Mouse (Mus musculus): ENCODE results near the gene Ace. TPM values are rescaled to one million over a fixed set of nuclear protein-coding genes. Genes with fewer than 3 reads are reported as not detected.

Ace gene
- polyA plus RNA-seq, 1 experiment: not detected

GRCm38 (mm10) chr11:105959355-105959754 lies 8.4 kb upstream of the Ace start:
- no peak for TF ChIP-seq CTCF (IDR thresholded peaks at IDR 0.05; ENCODE audit: low read depth, low read length)
- TF ChIP-seq POLR2A (IDR thresholded peaks at IDR 0.05; ENCODE audit: insufficient read depth, low read length): no peak
- no peak for TF ChIP-seq EP300 (IDR thresholded peaks at IDR 0.05; ENCODE audit: insufficient read depth, low read depth, low read length)
- H3K36me3 ChIP-seq (ENCODE audit: control insufficient read depth, insufficient read depth, low read length, poor library complexity, severe bottlenecking): no peaks in the 10 kb centered on the region

GRCm38 (mm10) chr11:105964691-105965090 lies 3.1 kb upstream of the Ace start:
- H3K9me3 ChIP-seq (replicated peaks; ENCODE audit: control insufficient read depth, insufficient read depth, low read length, poor library complexity, severe bottlenecking): no peaks in the 10 kb centered on the region
- H3K9ac ChIP-seq (ENCODE audit: low read depth, poor library complexity, severe bottlenecking): no peak overlapping the region
- no peaks in the 10 kb centered on the region; the same call in 1 of the 2 replicates for H3K27me3 ChIP-seq (ENCODE audit: control insufficient read depth, insufficient read depth, low read length, poor library complexity, severe bottlenecking)
- H3K36me3 ChIP-seq (ENCODE audit: control insufficient read depth, insufficient read depth, low read length, poor library complexity, severe bottlenecking): no peaks in the 10 kb centered on the region
- H3K4me1 ChIP-seq (ENCODE audit: control insufficient read depth, insufficient read depth, low read length): no peaks in the 10 kb centered on the region
- no peak for TF ChIP-seq EP300 (IDR thresholded peaks at IDR 0.05; ENCODE audit: insufficient read depth, low read depth, low read length)
- TF ChIP-seq CTCF (IDR thresholded peaks at IDR 0.05; ENCODE audit: low read depth, low read length): peak; percentile 69
- H3K4me3 ChIP-seq (ENCODE audit: low read depth, low read length): no peak overlapping the region
- no peak overlapping the region for H3K27ac ChIP-seq (ENCODE audit: insufficient read depth, low read length)

More at GRCm38 (mm10) chr11:105959355-105959754, 8.4 kb upstream of the Ace start:
- H3K9ac ChIP-seq (ENCODE audit: low read depth, poor library complexity, severe bottlenecking): peak overlapping the region; percentile 7; the same call in 1 of the 2 replicates
- H3K9me3 ChIP-seq (replicated peaks; ENCODE audit: control insufficient read depth, insufficient read depth, low read length, poor library complexity, severe bottlenecking): no peaks in the 10 kb centered on the region
- H3K4me3 ChIP-seq (ENCODE audit: low read depth, low read length): peak overlapping the region; percentile 8
- H3K4me1 ChIP-seq (ENCODE audit: control insufficient read depth, insufficient read depth, low read length): no peaks in the 10 kb centered on the region
- H3K27ac ChIP-seq (ENCODE audit: insufficient read depth, low read length): no peak overlapping the region
- H3K27me3 ChIP-seq (ENCODE audit: control insufficient read depth, insufficient read depth, low read length, poor library complexity, severe bottlenecking): no peaks in the 10 kb centered on the region

- Histone ChIP-seq H3K27me3 (ENCODE audit: control insufficient read depth, insufficient read depth, low read length, poor library complexity, severe bottlenecking) (no peaks in the 10 kb centered on the region; the same call in 1 of the 2 replicates), H3K27ac (ENCODE audit: insufficient read depth, low read length) (no peak overlapping the region), H3K9me3 (replicated peaks; ENCODE audit: control insufficient read depth, insufficient read depth, low read length, poor library complexity, severe bottlenecking) (no peaks in the 10 kb centered on the region), H3K9ac (ENCODE audit: low read depth, poor library complexity, severe bottlenecking) (no peak overlapping the region), H3K36me3 (ENCODE audit: control insufficient read depth, insufficient read depth, low read length, poor library complexity, severe bottlenecking) (no peaks in the 10 kb centered on the region), H3K4me1 (ENCODE audit: control insufficient read depth, insufficient read depth, low read length) (no peaks in the 10 kb centered on the region), H3K4me3 (ENCODE audit: low read depth, low read length) (no peak overlapping the region)
- no peak for TF ChIP-seq EP300 (IDR thresholded peaks at IDR 0.05; ENCODE audit: insufficient read depth, low read depth, low read length)
- no peak for TF ChIP-seq POLR2A (IDR thresholded peaks at IDR 0.05; ENCODE audit: insufficient read depth, low read length)
- no peak for TF ChIP-seq CTCF (IDR thresholded peaks at IDR 0.05; ENCODE audit: low read depth, low read length)
Measured at GRCm38 (mm10) chr11:105966288-105966687, 1.5 kb upstream of the Ace start.

- no peak for TF ChIP-seq POLR2A (IDR thresholded peaks at IDR 0.05; ENCODE audit: insufficient read depth, low read length)
- TF ChIP-seq CTCF (IDR thresholded peaks at IDR 0.05; ENCODE audit: low read depth, low read length): no peak
- no peak for TF ChIP-seq EP300 (IDR thresholded peaks at IDR 0.05; ENCODE audit: insufficient read depth, low read depth, low read length)
- H3K4me3 ChIP-seq (ENCODE audit: low read depth, low read length): no peak overlapping the region
- no peaks in the 10 kb centered on the region; the same call in 1 of the 2 replicates for H3K27me3 ChIP-seq (ENCODE audit: control insufficient read depth, insufficient read depth, low read length, poor library complexity, severe bottlenecking)
- no peaks in the 10 kb centered on the region for H3K9me3 ChIP-seq (replicated peaks; ENCODE audit: control insufficient read depth, insufficient read depth, low read length, poor library complexity, severe bottlenecking)
- H3K27ac ChIP-seq (ENCODE audit: insufficient read depth, low read length): no peak overlapping the region
- H3K36me3 ChIP-seq (ENCODE audit: control insufficient read depth, insufficient read depth, low read length, poor library complexity, severe bottlenecking): no peaks in the 10 kb centered on the region
- no peak overlapping the region for H3K9ac ChIP-seq (ENCODE audit: low read depth, poor library complexity, severe bottlenecking)
- no peaks in the 10 kb centered on the region for H3K4me1 ChIP-seq (ENCODE audit: control insufficient read depth, insufficient read depth, low read length)
Measured at GRCm38 (mm10) chr11:105968948-105969347, 1.2 kb downstream of the Ace start.

- Histone ChIP-seq H3K9me3 (replicated peaks; ENCODE audit: control insufficient read depth, insufficient read depth, low read length, poor library complexity, severe bottlenecking) (no peaks in the 10 kb centered on the region), H3K27me3 (ENCODE audit: control insufficient read depth, insufficient read depth, low read length, poor library complexity, severe bottlenecking) (no peaks in the 10 kb centered on the region; the same call in 1 of the 2 replicates), H3K4me1 (ENCODE audit: control insufficient read depth, insufficient read depth, low read length) (no peaks in the 10 kb centered on the region), H3K27ac (ENCODE audit: insufficient read depth, low read length) (no peak overlapping the region), H3K9ac (ENCODE audit: low read depth, poor library complexity, severe bottlenecking) (no peak overlapping the region), H3K4me3 (ENCODE audit: low read depth, low read length) (no peak overlapping the region), H3K36me3 (ENCODE audit: control insufficient read depth, insufficient read depth, low read length, poor library complexity, severe bottlenecking) (no peaks in the 10 kb centered on the region)
- no peak for TF ChIP-seq EP300 (IDR thresholded peaks at IDR 0.05; ENCODE audit: insufficient read depth, low read depth, low read length)
- no peak for TF ChIP-seq POLR2A (IDR thresholded peaks at IDR 0.05; ENCODE audit: insufficient read depth, low read length)
- TF ChIP-seq CTCF (IDR thresholded peaks at IDR 0.05; ENCODE audit: low read depth, low read length): peak; percentile 64
Measured at GRCm38 (mm10) chr11:105969516-105969915, 1.8 kb downstream of the Ace start.

GRCm38 (mm10) chr11:105974593-105974992 lies 6.8 kb downstream of the Ace start:
- Histone ChIP-seq H3K27ac (ENCODE audit: insufficient read depth, low read length) (no peak overlapping the region), H3K4me3 (ENCODE audit: low read depth, low read length) (no peak overlapping the region), H3K9ac (ENCODE audit: low read depth, poor library complexity, severe bottlenecking) (no peak overlapping the region), H3K27me3 (ENCODE audit: control insufficient read depth, insufficient read depth, low read length, poor library complexity, severe bottlenecking) (no peaks in the 10 kb centered on the region), H3K36me3 (ENCODE audit: control insufficient read depth, insufficient read depth, low read length, poor library complexity, severe bottlenecking) (no peaks in the 10 kb centered on the region), H3K9me3 (replicated peaks; ENCODE audit: control insufficient read depth, insufficient read depth, low read length, poor library complexity, severe bottlenecking) (no peaks in the 10 kb centered on the region), H3K4me1 (ENCODE audit: control insufficient read depth, insufficient read depth, low read length) (no peaks in the 10 kb centered on the region)
- TF ChIP-seq CTCF (IDR thresholded peaks at IDR 0.05; ENCODE audit: low read depth, low read length) (no peak), EP300 (IDR thresholded peaks at IDR 0.05; ENCODE audit: insufficient read depth, low read depth, low read length) (no peak), POLR2A (IDR thresholded peaks at IDR 0.05; ENCODE audit: insufficient read depth, low read length) (no peak)
